8 mouse cellular contexts compared by ENCODE assay signal in the genomic region with DNA sequence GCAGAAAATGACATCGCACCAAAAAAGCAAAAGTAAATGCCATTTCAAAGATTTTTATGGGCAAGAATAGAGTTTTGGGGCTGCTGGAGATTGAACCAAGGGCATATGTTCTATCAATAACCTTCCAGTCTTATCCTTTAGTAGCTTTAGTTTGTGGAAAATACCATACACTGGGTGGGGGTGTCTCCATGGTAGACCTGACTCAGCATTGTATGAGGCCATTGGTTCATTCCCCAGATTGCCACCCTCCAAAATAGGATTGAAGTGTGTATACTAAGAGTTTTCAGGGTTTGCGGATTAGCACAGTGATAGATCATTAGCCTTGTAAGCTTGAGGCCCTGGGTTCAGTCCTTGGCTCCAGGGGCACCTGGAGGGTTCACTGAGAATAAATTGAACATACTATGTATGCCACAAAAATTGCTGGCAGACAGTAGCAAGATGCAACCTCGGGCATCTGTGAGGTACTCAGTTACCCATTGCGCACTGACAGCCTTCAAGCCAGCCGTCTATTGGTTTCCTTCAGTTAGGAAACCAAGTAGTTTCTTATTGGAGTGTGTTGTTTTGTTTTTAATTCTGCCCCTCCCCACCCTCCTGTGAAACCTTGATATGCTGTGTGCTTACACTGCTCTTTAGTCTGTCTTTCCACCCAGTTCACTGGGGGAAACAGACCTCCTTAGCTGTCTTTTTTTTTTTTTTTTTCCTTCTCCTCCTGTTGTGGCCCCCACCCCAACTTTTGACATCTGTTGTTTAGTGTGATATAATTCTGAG. TPM values are rescaled to one million over a fixed set of nuclear protein-coding genes. Genes with fewer than 3 reads are reported as not detected.
DNase-seq lines count a peak whose midpoint lies in the region; ATAC-seq and TF ChIP-seq lines count a peak whose summit lies in the region.
"Had no signal": no experiment of that assay in that cellular context is flagged by ENCODE, and none has a peak within 500 bp of the region (broad histone marks: within the 10 kb centered on the region; RNA-seq: fewer than 3 reads in every experiment).

No protein-coding gene starts in this region.

- DNase-seq in lung, postnatal 10 days = no peak
- no peak for DNase-seq in ES-E14 (ENCODE audit: low read depth, low spot score)
- DNase-seq in liver, embryonic 14.5 days (ENCODE audit: low read depth in 3 of 3, low spot score in 3 of 3) = peak in 1 of 3 experiments; percentile 66
- no peak for DNase-seq in embryo, embryonic 11 days
- DNase-seq in ovary, postnatal 10 days (ENCODE audit: low spot score) = no peak

- H3K27me3 ChIP-seq in lung, embryonic 15.5 days = no peaks in the 10 kb centered on the region
- H3K27me3 ChIP-seq in embryonic facial prominence, embryonic 15.5 days = no peaks in the 10 kb centered on the region
- no peaks in the 10 kb centered on the region for H3K27me3 ChIP-seq in liver, embryonic 14.5 days (ENCODE audit: control insufficient read depth, insufficient read depth, low read length)

- ATAC-seq in lung, embryonic 15.5 days (ENCODE audit: borderline replicate concordance, extremely low read depth, low FRiP score, low TSS enrichment) = no peak
- ATAC-seq in embryonic facial prominence, embryonic 15.5 days (ENCODE audit: insufficient number of reproducible peaks, low FRiP score, low TSS enrichment, low read depth) = no peak
- ATAC-seq in liver, embryonic 14.5 days (ENCODE audit: insufficient read depth) = peak; percentile 14; the same call in 1 of the 2 replicates

- WGBS in lung, embryonic 15.5 days = 63% methylated on average over 5 of the region's 5 CpGs
- WGBS in embryonic facial prominence, embryonic 15.5 days = 69% methylated on average over 5 of the region's 5 CpGs
- 29% methylated on average over 5 of the region's 5 CpGs for WGBS in liver, embryonic 14.5 days (ENCODE audit: insufficient replicate concordance)

- no peak overlapping the region for H3K27ac ChIP-seq in lung, embryonic 15.5 days
- no peak overlapping the region for H3K27ac ChIP-seq in ES-E14 (ENCODE audit: insufficient read depth, low read depth, low read length, poor library complexity, severe bottlenecking)
- no peak overlapping the region for H3K27ac ChIP-seq in embryonic facial prominence, embryonic 15.5 days (replicated peaks)
- peak overlapping the region; percentile 90 for H3K27ac ChIP-seq in liver, embryonic 14.5 days
- H3K27ac ChIP-seq: kidney, postnatal 0 days had no signal

- TF ChIP-seq EP300 in liver, embryonic 14.5 days (IDR thresholded peaks at IDR 0.05; ENCODE audit: low read depth) = peak; percentile 45; the same call in 1 of the 2 replicates

- no peak overlapping the region for H3K4me3 ChIP-seq in lung, embryonic 15.5 days
- peak overlapping the region; percentile 64 to 95 for H3K4me3 ChIP-seq in ES-E14 (ENCODE audit: insufficient read depth in 1 of 2, low read depth in 1 of 2, low read length in 2 of 2, poor library complexity in 1 of 2, severe bottlenecking in 1 of 2)
- no peak overlapping the region for H3K4me3 ChIP-seq in embryonic facial prominence, embryonic 15.5 days (replicated peaks)
- peak overlapping the region; percentile 95 to 99 for H3K4me3 ChIP-seq in liver, embryonic 14.5 days (ENCODE audit: insufficient read depth in 1 of 2, low read depth in 2 of 2, low read length in 2 of 2)

- H3K4me1 ChIP-seq in lung, embryonic 15.5 days = peaks cover 43% of the 10 kb centered on the region
- peaks cover 13 to 18% of the 10 kb centered on the region in 2 experiments; a peak in 3 of 4 replicates for H3K4me1 ChIP-seq in ES-E14 (ENCODE audit: control insufficient read depth in 2 of 2, insufficient read depth in 2 of 2, low read length in 2 of 2, poor library complexity in 1 of 2)
- H3K4me1 ChIP-seq in embryonic facial prominence, embryonic 15.5 days = peaks cover 47% of the 10 kb centered on the region
- H3K4me1 ChIP-seq in liver, embryonic 14.5 days (replicated peaks; ENCODE audit: control insufficient read depth in 2 of 2, insufficient read depth in 2 of 2, low read length in 1 of 2) = peaks cover 61 to 63% of the 10 kb centered on the region in 2 experiments

- in situ Hi-C loops in ES-E14 (cut with MboI; ENCODE audit: low sequenced_read_pairs in 2 of 2, unreplicated experiment in 2 of 2) = no loop called here

- no peak for TF ChIP-seq CTCF in liver, embryonic 14.5 days (IDR thresholded peaks at IDR 0.05; ENCODE audit: low read depth)

- peak overlapping the region; percentile 84 for H3K4me2 ChIP-seq in lung, embryonic 15.5 days
- 0 out of 2 replicates have a peak overlapping the region, but pooled peaks have one; percentile 2 for H3K4me2 ChIP-seq in embryonic facial prominence, embryonic 15.5 days (replicated peaks)
- peak overlapping the region; percentile 99 for H3K4me2 ChIP-seq in liver, embryonic 14.5 days (ENCODE audit: low read depth)

- H3K36me3 ChIP-seq in lung, embryonic 15.5 days = no peaks in the 10 kb centered on the region
- H3K36me3 ChIP-seq in ES-E14 (ENCODE audit: control insufficient read depth, insufficient read depth, low read length, poor library complexity, severe bottlenecking) = peaks cover 9% of the 10 kb centered on the region
- no peaks in the 10 kb centered on the region for H3K36me3 ChIP-seq in embryonic facial prominence, embryonic 15.5 days
- H3K36me3 ChIP-seq in liver, embryonic 14.5 days (replicated peaks; ENCODE audit: control insufficient read depth, insufficient read depth, low read depth) = peaks cover 57% of the 10 kb centered on the region

- peak overlapping the region; percentile 3; the same call in 1 of the 2 replicates for H3K9ac ChIP-seq in lung, embryonic 15.5 days
- peak overlapping the region; percentile 98; the same call in 1 of the 2 replicates for H3K9ac ChIP-seq in ES-E14 (ENCODE audit: insufficient read depth, low read depth, low read length, poor library complexity, severe bottlenecking)
- no peak overlapping the region for H3K9ac ChIP-seq in embryonic facial prominence, embryonic 15.5 days
- H3K9ac ChIP-seq in liver, embryonic 14.5 days (replicated peaks) = peak overlapping the region; percentile 100

- no peaks in the 10 kb centered on the region for H3K9me3 ChIP-seq in lung, embryonic 15.5 days
- no peaks in the 10 kb centered on the region for H3K9me3 ChIP-seq in ES-E14 (ENCODE audit: control insufficient read depth, insufficient read depth, low read depth, low read length)
- no peaks in the 10 kb centered on the region for H3K9me3 ChIP-seq in embryonic facial prominence, embryonic 15.5 days (replicated peaks)
- no peaks in the 10 kb centered on the region for H3K9me3 ChIP-seq in liver, embryonic 14.5 days (ENCODE audit: control insufficient read depth, low read length)

TF ChIP-seq in ES-E14, 5 proteins besides CTCF, POLR2A, EP300 and RAD21:
- TF ChIP-seq ZNF384 (IDR thresholded peaks at IDR 0.05; ENCODE audit: low read depth, low read length) (peak; percentile 42; the same call in 1 of the 2 replicates), MAFK (IDR thresholded peaks at IDR 0.05; ENCODE audit: insufficient read depth, low read depth, low read length) (peak; percentile 48; the same call in 1 of the 2 replicates), HCFC1 (IDR thresholded peaks at IDR 0.05; ENCODE audit: borderline replicate concordance, insufficient read depth, low read length) (no peak)

RNA-seq across cellular contexts. Expression of gene Anp32b, which starts 3.6 kb away (rescaled TPM):
- polyA plus RNA-seq in lung, embryonic 15.5 days (2015; fragmentation: Nextera tagmentation; extraction: Ambion mirVana) = 290 and 292 TPM in 2 replicates
- total RNA-seq in ES-E14 (2012; rRNA removed) = 43.5 and 49.5 TPM in 2 replicates
- polyA plus RNA-seq in embryonic facial prominence, embryonic 15.5 days (2015; fragmentation: Nextera tagmentation; extraction: Ambion mirVana) = 259 and 284 TPM in 2 replicates
- 60.1 and 171 TPM in 2 replicates for polyA plus RNA-seq in liver, embryonic 14.5 days (2012; rRNA removed)
- 351 and 427 TPM in 2 replicates for polyA plus RNA-seq in liver, embryonic 14.5 days (2014; fragmentation: Nextera tagmentation; extraction: Ambion mirVana)

RNA-seq across cellular contexts. Expression of gene Nans, which starts 34.8 kb away (rescaled TPM):
- polyA plus RNA-seq in lung, embryonic 15.5 days (2015; fragmentation: Nextera tagmentation; extraction: Ambion mirVana) = 84.7 and 90.6 TPM in 2 replicates
- 56.4 and 75.4 TPM in 2 replicates for total RNA-seq in ES-E14 (2012; rRNA removed)
- polyA plus RNA-seq in embryonic facial prominence, embryonic 15.5 days (2015; fragmentation: Nextera tagmentation; extraction: Ambion mirVana) = 79.8 and 85.1 TPM in 2 replicates
- 32.9 and 36.0 TPM in 2 replicates for polyA plus RNA-seq in liver, embryonic 14.5 days (2012; rRNA removed)
- 49.4 and 51.8 TPM in 2 replicates for polyA plus RNA-seq in liver, embryonic 14.5 days (2014; fragmentation: Nextera tagmentation; extraction: Ambion mirVana)

RNA-seq across cellular contexts. Expression of gene Hemgn, which starts 41.0 kb away (rescaled TPM):
- polyA plus RNA-seq in lung, embryonic 15.5 days (2015; fragmentation: Nextera tagmentation; extraction: Ambion mirVana) = 1.2 and 2.5 TPM in 2 replicates
- total RNA-seq in ES-E14 (2012; rRNA removed) = not detected in 2 replicates
- polyA plus RNA-seq in embryonic facial prominence, embryonic 15.5 days (2015; fragmentation: Nextera tagmentation; extraction: Ambion mirVana) = 0.68 and 1.0 TPM in 2 replicates
- 191 and 274 TPM in 2 replicates for polyA plus RNA-seq in liver, embryonic 14.5 days (2012; rRNA removed)
- polyA plus RNA-seq in liver, embryonic 14.5 days (2014; fragmentation: Nextera tagmentation; extraction: Ambion mirVana) = 293 and 315 TPM in 2 replicates

Comparison
In these comparisons a context has a peak if more than half of its experiments do, and no peak if none do; other contexts are left out.
1. H3K4me2 ChIP-seq: peak in every context shown above with its lines; median percentile 99 in liver, embryonic 14.5 days; 84 in lung, embryonic 15.5 days; 2 in embryonic facial prominence, embryonic 15.5 days.
2. H3K4me3 ChIP-seq: peak in ES-E14 (2 of 2) and liver, embryonic 14.5 days (2 of 2); none in lung, embryonic 15.5 days (single experiment) and embryonic facial prominence, embryonic 15.5 days (single experiment).
3. RNA of gene Hemgn, which starts 41.0 kb away (polyA plus RNA-seq): 191 to 315 TPM in liver, embryonic 14.5 days; 1.2 to 2.5 TPM in lung, embryonic 15.5 days and 0.68 to 1.0 TPM in embryonic facial prominence, embryonic 15.5 days; every median in the first group is over 10 times any median in the second.